Mouse (Mus musculus) CD4-positive naive resting alpha-beta T cell, adult 76 days (primary cell): Measurements from ENCODE around the gene 2210016L21Rik. TPM values are rescaled to one million over a fixed set of nuclear protein-coding genes. Genes with fewer than 3 reads are reported as not detected.

ENCODE experiments used
- total RNA-seq: library from RNA; stranded (reverse); gene quantifications from one replicate; pipeline ENCODE4 v1.2.4, GENCODE M21; 2023

2210016L21Rik gene
- 34.2 TPM for total RNA-seq

DNA sequence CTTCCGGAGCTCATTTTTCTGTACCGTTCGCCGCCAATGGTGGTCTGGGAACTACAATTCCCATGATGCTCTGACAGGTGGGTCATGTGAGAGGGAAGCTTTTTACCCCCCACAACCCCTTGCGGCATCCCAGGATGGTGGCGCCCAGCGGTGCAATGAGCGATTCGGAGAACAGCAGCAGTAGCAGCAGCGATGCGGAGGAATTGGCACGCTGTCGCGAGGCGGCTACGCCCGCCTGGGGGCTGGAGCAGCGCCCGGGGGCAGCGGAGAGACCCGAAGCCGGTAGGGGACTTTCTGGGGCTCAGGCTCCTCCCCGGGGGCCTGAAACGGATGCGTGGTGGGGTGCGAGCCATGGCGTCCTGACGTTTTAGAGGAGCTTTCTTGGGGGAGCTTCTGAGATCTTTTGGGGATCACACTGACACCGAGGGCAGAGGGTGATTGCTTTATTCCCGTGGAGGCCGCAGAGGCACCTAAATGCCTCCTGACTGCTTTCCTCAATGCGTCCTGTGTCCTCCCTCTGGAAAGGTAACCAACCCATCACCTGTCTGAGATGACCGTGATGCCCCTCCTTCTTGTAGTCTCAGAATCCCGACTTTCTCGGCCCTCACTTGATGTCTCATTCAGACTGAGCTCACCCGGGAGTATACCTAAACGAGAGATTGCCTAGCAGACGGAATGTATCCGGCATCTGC is at the start of gene 2210016L21Rik:
Gene 2210016L21Rik, plus strand, starts transcription at position 85 of the 692 bp plus-strand sequence.

DNA sequence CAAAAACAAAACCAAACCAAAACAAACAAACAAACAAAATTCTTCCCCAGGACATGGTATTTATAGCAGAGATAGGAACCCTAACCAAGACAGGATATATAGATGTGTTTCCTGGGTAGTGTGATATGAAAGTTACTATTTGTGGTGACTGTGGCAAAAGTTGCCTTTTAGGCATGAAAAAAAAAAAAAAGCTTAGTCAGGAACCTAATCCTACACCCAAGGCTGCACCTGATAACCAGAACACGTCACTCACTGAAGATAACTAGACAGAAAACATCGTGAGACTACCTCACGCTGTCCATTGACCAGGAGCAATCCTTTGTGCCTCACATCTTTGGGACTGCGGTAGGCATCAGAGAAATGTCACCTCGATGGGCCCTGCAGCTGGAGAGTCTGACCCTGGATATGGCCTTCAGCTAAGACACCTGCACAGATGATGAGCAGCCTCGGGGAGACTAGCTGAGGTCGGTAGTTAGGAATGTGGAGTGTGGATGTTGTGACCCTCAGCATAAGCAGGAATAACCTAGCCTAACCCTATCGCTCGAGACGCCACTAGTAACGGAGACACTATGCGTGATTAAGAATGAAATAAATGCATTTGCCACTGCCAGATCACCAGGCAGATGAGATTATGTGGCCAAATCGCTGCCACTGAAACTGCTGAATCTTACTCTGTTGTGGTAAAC is 45.1 kb upstream of the 2210016L21Rik start, which contains the start of gene Oasl2:
Gene Oasl2, plus strand, starts transcription at position 249 of the 686 bp plus-strand sequence.

DNA sequence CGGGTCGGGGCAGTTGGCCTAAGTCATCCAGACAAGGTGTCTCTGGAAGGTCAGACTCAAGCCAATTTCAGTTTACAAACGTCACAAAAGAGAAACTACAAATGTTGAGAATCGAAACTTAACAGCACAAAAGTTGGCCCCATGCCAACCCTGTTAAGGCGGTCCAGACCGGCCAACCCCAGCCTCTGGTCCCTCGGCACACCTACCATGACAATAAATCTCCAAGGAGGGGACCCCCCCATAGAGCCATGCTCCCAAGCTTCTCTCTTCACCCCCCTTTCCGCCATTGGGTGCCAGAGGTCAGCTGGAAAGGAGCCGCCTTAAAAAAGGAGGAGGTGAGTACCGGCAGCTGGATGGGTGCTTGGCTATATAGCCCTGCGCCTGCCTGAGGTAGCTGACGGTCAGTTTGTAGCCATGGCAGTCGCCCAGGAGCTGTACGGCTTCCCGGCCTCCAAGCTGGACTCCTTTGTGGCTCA is 18.9 kb upstream of the 2210016L21Rik start, which contains the start of gene Oasl1:
Gene Oasl1, plus strand, starts transcription at position 243 of the 476 bp plus-strand sequence.

DNA sequence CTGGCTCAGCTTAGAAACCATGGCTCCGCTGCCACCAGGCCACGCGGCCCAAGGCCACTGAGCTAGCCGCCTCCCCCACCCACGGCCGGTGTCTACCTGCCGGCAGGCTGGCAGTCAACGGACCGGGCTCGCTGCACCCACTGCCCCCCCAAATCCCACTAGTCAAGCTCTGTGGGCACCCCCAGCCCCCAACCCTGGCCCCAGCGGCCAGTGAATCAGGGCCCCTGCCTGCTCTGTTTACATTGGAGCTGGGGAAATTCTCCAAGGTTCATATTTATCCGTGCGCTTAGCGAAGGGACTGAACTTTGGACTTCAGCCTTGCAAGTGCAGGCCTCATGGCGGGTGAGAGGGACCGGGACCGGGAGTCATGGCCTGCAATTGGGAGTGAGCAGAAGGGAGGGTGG is 28.9 kb downstream of the 2210016L21Rik start, which contains the start of gene Hnf1a:
Gene Hnf1a, minus strand, starts transcription at position 271 of the 404 bp plus-strand sequence.

Other genes with a start within 250 kb of the 2210016L21Rik start
- gene Tchp, start 234.4 kb upstream of the 2210016L21Rik start, total RNA-seq = 21.5 TPM
- 139 TPM for gene Ankrd13a, start 167.5 kb upstream of the 2210016L21Rik start, total RNA-seq
- gene Git2, start 166.6 kb upstream of the 2210016L21Rik start, total RNA-seq = 185 TPM
- 48.3 TPM for gene 1500011B03Rik, start 118.7 kb upstream of the 2210016L21Rik start, total RNA-seq
- not detected for gene 4930519G04Rik, start 88.5 kb upstream of the 2210016L21Rik start, total RNA-seq
- gene Gm9936, start 83.5 kb upstream of the 2210016L21Rik start, total RNA-seq = not detected
- gene Oasl2, start 45.2 kb upstream of the 2210016L21Rik start, total RNA-seq = 31.4 TPM
- 5.4 TPM for gene Oasl1, start 18.9 kb upstream of the 2210016L21Rik start, total RNA-seq
- not detected for gene Hnf1a, start 28.9 kb downstream of the 2210016L21Rik start, total RNA-seq
- 64.9 TPM for gene Sppl3, start 69.0 kb downstream of the 2210016L21Rik start, total RNA-seq
- gene Gm10401, start 156.1 kb downstream of the 2210016L21Rik start, total RNA-seq = not detected
- 22.9 TPM for gene Acads, start 177.2 kb downstream of the 2210016L21Rik start, total RNA-seq
- 28.7 TPM for gene Unc119b, start 192.8 kb downstream of the 2210016L21Rik start, total RNA-seq
- gene Mlec, start 216.0 kb downstream of the 2210016L21Rik start, total RNA-seq = 78.6 TPM